Mouse (Mus musculus) lung, postnatal 14 days (tissue): ENCODE results near the gene Agrp.

Experiments used
- DNase-seq: peaks from one replicate; pipeline ENCODE4 v3.0.0; 2021

Gene Agrp

GRCm38 (mm10) chr8:105545249-105545648, 91.9 kb downstream of the Agrp start:
- no peak for DNase-seq

GRCm38 (mm10) chr8:105544544-105545205, 92.5 kb downstream of the Agrp start:
- DNase-seq, result no peak

- DNase-seq, result no peak
These were observed 93.5 kb downstream of the Agrp start for GRCm38 (mm10) chr8:105543703-105544102.

- DNase-seq, result no peak
These were observed 94.4 kb downstream of the Agrp start for GRCm38 (mm10) chr8:105542808-105543207.

GRCm38 (mm10) chr8:105542032-105542656, 95.0 kb downstream of the Agrp start:
- no peak for DNase-seq

- no peak for DNase-seq
These were observed 98.3 kb downstream of the Agrp start for GRCm38 (mm10) chr8:105538940-105539339.

- DNase-seq, result no peak
These were observed 100.0 kb downstream of the Agrp start for GRCm38 (mm10) chr8:105537011-105537677.

- DNase-seq, result no peak
These were observed 100.6 kb downstream of the Agrp start for GRCm38 (mm10) chr8:105536546-105536945.

- peak; percentile 89 for DNase-seq
These were observed 103.3 kb downstream of the Agrp start for GRCm38 (mm10) chr8:105533892-105534329.

- peak; percentile 51 for DNase-seq
These were observed 103.8 kb downstream of the Agrp start for GRCm38 (mm10) chr8:105533439-105533838.

GRCm38 (mm10) chr8:105531774-105532173, 105.4 kb downstream of the Agrp start:
- DNase-seq, result peak; percentile 83

- no peak for DNase-seq
These were observed 107.9 kb downstream of the Agrp start for GRCm38 (mm10) chr8:105529271-105529670.

- no peak for DNase-seq
These were observed 109.0 kb downstream of the Agrp start for GRCm38 (mm10) chr8:105528206-105528605.

- no peak for DNase-seq
These were observed 110.1 kb downstream of the Agrp start for GRCm38 (mm10) chr8:105527110-105527509.

GRCm38 (mm10) chr8:105522890-105523289, 114.3 kb downstream of the Agrp start:
- no peak for DNase-seq

GRCm38 (mm10) chr8:105521995-105522769, 115.0 kb downstream of the Agrp start:
- DNase-seq, result no peak

GRCm38 (mm10) chr8:105521061-105521460, 116.1 kb downstream of the Agrp start:
- DNase-seq, result no peak

GRCm38 (mm10) chr8:105520521-105520920, 116.7 kb downstream of the Agrp start:
- DNase-seq, result no peak

- no peak for DNase-seq
These were observed 117.6 kb downstream of the Agrp start for GRCm38 (mm10) chr8:105519591-105519990.

- peak; percentile 59 for DNase-seq
These were observed 118.5 kb downstream of the Agrp start, which contains the start of gene Hsd11b2 for GRCm38 (mm10) chr8:105518436-105519313. Gene Hsd11b2 (plus strand): TSS chr8:105518755.

- DNase-seq, result no peak
These were observed 119.8 kb downstream of the Agrp start for GRCm38 (mm10) chr8:105517346-105517745.
